14 mouse cellular contexts compared by ENCODE assay signal in genomic region chr14:31896500-31896899, GRCm38 (mm10).
"Had no signal": no experiment of that assay in that cellular context is flagged by ENCODE, and none has a peak within 500 bp of the region (broad histone marks: within the 10 kb centered on the region; RNA-seq: fewer than 3 reads in every experiment).

No protein-coding gene starts in this region.

- H3K9me3 ChIP-seq: limb, embryonic 10.5 days; liver, embryonic 15.5 days; megakaryocyte, embryonic 14.5 days; midbrain, embryonic 12.5 days had no signal

- H3K4me3 ChIP-seq: left cerebral cortex, adult 2 months; limb, embryonic 10.5 days; liver, embryonic 15.5 days; megakaryocyte, embryonic 14.5 days; midbrain, embryonic 12.5 days had no signal

- H3K27me3 ChIP-seq: liver, embryonic 15.5 days had no signal

- H3K4me1 ChIP-seq: megakaryocyte, embryonic 14.5 days had no signal

- DNase-seq: kidney, postnatal 14 days; lung, adult 2 months; lung, postnatal 14 days; right cerebral cortex, postnatal 14 days; thymus, postnatal 14 days had no signal

- H3K27ac ChIP-seq: left cerebral cortex, adult 2 months; limb, embryonic 10.5 days; liver, embryonic 15.5 days; macrophage; midbrain, embryonic 12.5 days; stomach, postnatal 0 days had no signal

- H3K4me2 ChIP-seq: liver, embryonic 11.5 days; liver, embryonic 15.5 days; midbrain, embryonic 12.5 days had no signal

- H3K9ac ChIP-seq: liver, embryonic 15.5 days; midbrain, embryonic 12.5 days had no signal

- ATAC-seq: midbrain, embryonic 16.5 days had no signal

- H3K36me3 ChIP-seq: limb, embryonic 10.5 days; liver, embryonic 15.5 days; midbrain, embryonic 12.5 days had no signal
